Mouse (Mus musculus) embryonic stem cell, embryonic (primary cell): ENCODE measurements around the gene Cgnl1.

Source experiments
- CTCF ChIA-PET, 4 experiments: fragments of 300-600 bp in 2 of 4; fragments of 350-600 bp in 2 of 4; sonication (Branson Sonifier 250); formaldehyde crosslinking; loops; one replicate each; lab custom pipeline; 2022; ENCODE audit warnings: inconsistent platforms in 2 of 4; lab: Charles Lee
- POLR2A ChIA-PET, 4 experiments: fragments of 300-600 bp in 2 of 4; fragments of 350-600 bp in 2 of 4; sonication (Branson Sonifier 250); formaldehyde crosslinking; loops; one replicate each; lab custom pipeline; 2022; ENCODE audit warnings: antibody characterized with exemption in 4 of 4, inconsistent platforms in 1 of 4; lab: Charles Lee

The Cgnl1 gene

GRCm38 (mm10) chr9:71670677-71671076, 100.7 kb downstream of the Cgnl1 start:
- CTCF ChIA-PET, result interaction anchor here in 2 of 4 experiments (0.6 kb wide), 2 partner anchors 53 to 138 kb away, joined by 3 read pairs; no protein-coding TSS in a partner anchor
- POLR2A ChIA-PET, result no interaction called here

DNA sequence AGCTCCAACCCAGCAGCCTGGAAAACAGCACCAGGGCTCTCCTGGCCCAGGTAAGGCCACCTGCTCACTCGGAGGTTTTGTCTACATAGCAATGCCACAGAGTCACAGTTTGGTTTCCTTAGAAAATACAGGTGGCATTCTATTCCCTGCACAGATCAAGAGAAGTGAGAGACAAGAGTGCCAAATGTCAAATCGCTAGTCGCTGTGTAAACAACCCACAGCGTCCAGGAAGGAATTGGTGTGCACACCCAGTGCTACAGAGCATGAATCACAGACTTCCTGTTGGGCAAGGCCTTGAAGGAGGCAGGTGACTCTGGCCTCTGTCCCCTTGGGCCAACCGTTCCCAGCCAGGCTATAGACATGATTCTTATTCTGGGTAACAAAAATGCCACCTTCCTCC, 103.8 kb downstream of the Cgnl1 start:
- CTCF ChIA-PET, result no interaction called here
- POLR2A ChIA-PET, result interaction anchor here in 2 of 4 experiments (0.8 kb wide), 2 partner anchors 82 to 154 kb away, joined by 3 read pairs; no protein-coding TSS in a partner anchor

GRCm38 (mm10) chr9:71666432-71666831, 105.0 kb downstream of the Cgnl1 start:
- ChIA-PET POLR2A (interaction anchor here in 1 of 4 experiments (1.1 kb wide), 1 partner anchor 20 kb away, joined by 3 read pairs; no protein-coding TSS in a partner anchor), CTCF (no interaction called here)

- CTCF ChIA-PET, result interaction anchor here in 1 of 4 experiments (0.6 kb wide), 1 partner anchor 20 kb away, joined by 5 read pairs; no protein-coding TSS in a partner anchor
Observed at GRCm38 (mm10) chr9:71665493-71665892, 105.9 kb downstream of the Cgnl1 start.

GRCm38 (mm10) chr9:71664855-71665254, 106.5 kb downstream of the Cgnl1 start:
- CTCF ChIA-PET, result no interaction called here
- POLR2A ChIA-PET, result interaction anchor here in 1 of 4 experiments (0.6 kb wide), 1 partner anchor 204 kb away, joined by 4 read pairs; no protein-coding TSS in a partner anchor

More at GRCm38 (mm10) chr9:71665493-71665892, 105.9 kb downstream of the Cgnl1 start:
- POLR2A ChIA-PET, result interaction anchor here in 1 of 4 experiments (0.6 kb wide), 2 partner anchors 122 to 205 kb away, joined by 3 to 4 read pairs; no protein-coding TSS in a partner anchor

DNA sequence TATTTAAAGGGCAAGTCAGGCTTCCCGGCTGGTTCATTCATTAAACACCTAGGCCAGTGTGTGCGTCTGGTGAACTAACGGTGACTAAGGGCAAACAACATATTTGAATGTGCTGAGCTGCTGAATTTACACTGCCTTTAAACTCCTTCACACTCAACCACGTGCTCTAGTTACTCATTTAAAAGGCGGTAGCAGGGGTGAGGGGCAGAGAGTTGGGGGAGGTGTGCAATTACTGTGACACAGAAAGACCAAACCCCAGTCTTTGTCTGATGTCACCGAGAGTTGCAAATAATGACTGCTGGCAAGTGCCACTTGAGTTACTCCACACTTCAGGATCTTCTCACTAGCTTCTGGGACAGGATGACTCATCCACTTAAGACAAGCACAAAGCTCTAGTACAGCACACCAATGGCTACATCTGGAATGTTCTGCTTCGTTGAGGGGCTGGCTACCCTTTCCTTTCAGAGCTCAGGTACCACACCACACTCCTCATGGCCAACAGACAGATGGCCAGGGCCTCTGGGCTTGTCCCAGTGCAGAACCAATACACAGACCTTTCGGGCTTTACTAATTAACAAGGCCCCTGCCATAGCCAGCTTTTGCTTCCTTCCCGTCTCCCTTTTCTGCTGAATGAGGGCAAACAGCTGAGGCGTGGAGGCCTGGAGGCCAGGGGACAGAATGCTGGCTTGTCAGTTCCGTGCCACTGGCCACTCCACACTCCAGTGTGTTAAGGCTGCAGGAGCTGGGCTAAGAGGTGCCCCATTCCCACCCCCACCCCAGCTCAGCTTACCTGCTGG, 107.8 kb downstream of the Cgnl1 start:
- CTCF ChIA-PET, result interaction anchor here in 1 of 4 experiments (0.5 to 1.1 kb wide), 3 partner anchors 9 to 887 kb away, joined by 3 to 6 read pairs (median 3); no protein-coding TSS in a partner anchor
- POLR2A ChIA-PET, result interaction anchor here in 1 of 4 experiments (0.6 to 0.8 kb wide), 2 partner anchors 25 to 541 kb away, joined by 3 read pairs; no protein-coding TSS in a partner anchor

- ChIA-PET CTCF (interaction anchor here in 1 of 4 experiments (1.0 kb wide), 1 partner anchor 46 kb away, joined by 3 read pairs; no protein-coding TSS in a partner anchor), POLR2A (no interaction called here)
Observed at GRCm38 (mm10) chr9:71660540-71660939, 110.9 kb downstream of the Cgnl1 start.

- POLR2A ChIA-PET, result interaction anchor here in 2 of 4 experiments (0.6 to 1.2 kb wide), 2 partner anchors 102 to 473 kb away, joined by 3 to 4 read pairs; no protein-coding TSS in a partner anchor
Observed at GRCm38 (mm10) chr9:71659681-71660080, 111.7 kb downstream of the Cgnl1 start.

GRCm38 (mm10) chr9:71657199-71657598, 114.2 kb downstream of the Cgnl1 start:
- ChIA-PET CTCF (interaction anchor here in 1 of 4 experiments (1.3 kb wide), 1 partner anchor 14 kb away, joined by 3 read pairs; no protein-coding TSS in a partner anchor), POLR2A (no interaction called here)

More at GRCm38 (mm10) chr9:71659681-71660080, 111.7 kb downstream of the Cgnl1 start:
- CTCF ChIA-PET, result interaction anchor here in 1 of 4 experiments (1.3 to 2.0 kb wide), 3 partner anchors 14 to 149 kb away, joined by 4 to 6 read pairs (median 4); no protein-coding TSS in a partner anchor

GRCm38 (mm10) chr9:71654861-71655260, 116.5 kb downstream of the Cgnl1 start:
- ChIA-PET POLR2A (no interaction called here), CTCF (interaction anchor here in 1 of 4 experiments (2.5 kb wide), 1 partner anchor 10 kb away, joined by 9 read pairs; no protein-coding TSS in a partner anchor)

GRCm38 (mm10) chr9:71646115-71646514, 125.3 kb downstream of the Cgnl1 start:
- ChIA-PET CTCF (interaction anchor here in 3 of 4 experiments (1.0 to 6.2 kb wide), 15 partner anchors 14 to 163 kb away, joined by 3 to 37 read pairs (median 4); partner anchors contain the start of gene Cgnl1 (in 2 of the 3)), POLR2A (interaction anchor here in 2 of 4 experiments (1.2 to 1.3 kb wide), 3 partner anchors 10 to 125 kb away, joined by 3 read pairs; partner anchors contain the start of gene Cgnl1 (in 1 of the 2))

DNA sequence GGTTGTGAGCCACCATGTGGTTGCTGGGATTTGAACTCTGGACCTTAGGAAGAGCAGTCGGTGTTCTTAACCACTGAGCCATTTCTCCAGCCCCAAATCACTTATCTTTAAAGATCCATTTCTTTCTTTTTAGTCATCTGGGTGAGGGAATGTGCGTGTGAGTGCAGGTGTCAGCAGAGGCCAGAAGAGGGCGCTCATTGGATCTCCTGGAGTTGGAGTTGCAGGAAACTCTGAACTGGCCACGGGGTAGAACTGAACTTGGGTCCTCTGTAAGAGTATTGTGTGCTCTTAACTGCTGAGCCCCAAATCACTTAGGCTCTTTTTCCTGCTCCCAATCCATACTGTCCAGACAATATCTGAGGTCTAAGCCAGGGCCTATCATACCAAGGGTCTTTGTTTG, 127.8 kb downstream of the Cgnl1 start:
- CTCF ChIA-PET, result interaction anchor here (0.6 to 6.2 kb wide), 13 partner anchors 10 to 165 kb away, joined by 3 to 37 read pairs (median 4); partner anchors contain the start of gene Cgnl1 (in 1 of the 4)
- POLR2A ChIA-PET, result interaction anchor here in 1 of 4 experiments (1.4 kb wide), 1 partner anchor 12 kb away, joined by 4 read pairs; no protein-coding TSS in a partner anchor

- CTCF ChIA-PET, result interaction anchor here (0.6 to 6.2 kb wide), 15 partner anchors 12 to 181 kb away, joined by 3 to 37 read pairs (median 4); partner anchors contain the start of gene Cgnl1 (in 1 of the 4)
- POLR2A ChIA-PET, result interaction anchor here in 1 of 4 experiments (1.4 kb wide), 1 partner anchor 11 kb away, joined by 4 read pairs; no protein-coding TSS in a partner anchor
Observed at GRCm38 (mm10) chr9:71642270-71642669, 129.1 kb downstream of the Cgnl1 start.

DNA sequence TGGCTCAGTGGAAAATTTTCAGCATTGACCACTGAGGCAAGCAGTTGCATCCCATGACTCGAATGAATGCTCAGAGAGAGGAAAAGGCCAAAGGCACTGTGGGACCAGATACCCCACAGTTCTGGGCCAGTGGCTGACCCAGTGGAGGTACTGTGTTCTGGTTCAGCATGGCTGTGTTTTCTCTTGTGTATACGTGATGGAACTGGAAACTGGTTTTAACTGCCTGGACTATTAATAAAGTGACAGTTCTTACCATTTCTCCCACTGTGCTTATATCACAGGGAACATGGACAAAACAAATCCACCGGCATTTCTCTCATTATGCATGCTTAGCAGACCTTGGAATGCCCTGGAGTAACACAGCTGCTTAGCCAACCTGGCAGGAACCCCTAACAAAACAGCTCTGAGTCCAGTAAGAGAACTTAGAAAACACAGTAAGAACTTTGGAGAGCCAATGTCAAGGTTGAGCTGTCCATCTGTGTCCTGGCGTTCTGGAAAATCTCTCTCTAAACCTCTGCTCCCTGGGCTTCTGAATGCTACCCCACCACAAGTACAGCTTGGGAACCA, 131.0 kb downstream of the Cgnl1 start:
- POLR2A ChIA-PET, result no interaction called here
- CTCF ChIA-PET, result interaction anchor here in 3 of 4 experiments (0.5 to 1.3 kb wide), 6 partner anchors 10 to 137 kb away, joined by 3 to 5 read pairs (median 4); no protein-coding TSS in a partner anchor

- ChIA-PET CTCF (interaction anchor here in 2 of 4 experiments (0.8 to 1.9 kb wide), 2 partner anchors 13 to 14 kb away, joined by 3 to 7 read pairs; no protein-coding TSS in a partner anchor), POLR2A (no interaction called here)
Observed at GRCm38 (mm10) chr9:71638198-71638597, 133.2 kb downstream of the Cgnl1 start.

- ChIA-PET POLR2A (interaction anchor here in 1 of 4 experiments (1.1 to 1.4 kb wide), 2 partner anchors 9 to 15 kb away, joined by 3 read pairs; no protein-coding TSS in a partner anchor), CTCF (interaction anchor here (0.6 to 3.0 kb wide), 9 partner anchors 12 to 384 kb away, joined by 3 to 9 read pairs (median 3); no protein-coding TSS in a partner anchor)
Observed at GRCm38 (mm10) chr9:71636854-71637253, 134.5 kb downstream of the Cgnl1 start.

DNA sequence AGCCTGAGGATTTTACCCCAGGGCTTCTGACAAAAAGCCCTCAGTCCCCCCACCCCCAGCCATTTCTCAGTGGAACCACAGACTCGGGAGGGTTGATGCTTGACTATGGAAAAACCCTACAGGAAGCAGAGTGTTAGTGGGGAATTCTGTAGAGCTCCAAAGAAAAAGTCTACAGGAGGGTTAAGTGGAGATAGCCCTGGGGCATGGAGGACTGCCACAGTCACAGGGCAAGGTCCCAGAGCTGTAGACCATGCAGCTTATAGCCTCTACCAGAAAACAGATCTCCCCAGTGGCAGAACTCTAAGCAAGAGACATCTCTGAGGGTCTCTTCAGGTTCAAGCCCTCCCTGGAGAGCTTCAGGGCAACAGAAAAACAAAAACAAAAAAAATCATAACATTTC, 135.8 kb downstream of the Cgnl1 start:
- POLR2A ChIA-PET, result interaction anchor here in 1 of 4 experiments (0.6 kb wide), 1 partner anchor 168 kb away, joined by 4 read pairs; no protein-coding TSS in a partner anchor

More for the DNA sequence above, 135.8 kb downstream of the Cgnl1 start:
- CTCF ChIA-PET, result interaction anchor here in 2 of 4 experiments (0.7 to 3.0 kb wide), 3 partner anchors 11 to 136 kb away, joined by 3 to 9 read pairs (median 4); no protein-coding TSS in a partner anchor
